Mouse (Mus musculus) left cerebral cortex, adult 9 months (tissue): ENCODE results near the gene Pcdh15.

Experiments
- DNase-seq, 2 experiments: peaks; one replicate each; pipeline ENCODE4 v3.0.0; 2022; ENCODE audit warnings: low spot score in 2 of 2

Gene Pcdh15

DNA sequence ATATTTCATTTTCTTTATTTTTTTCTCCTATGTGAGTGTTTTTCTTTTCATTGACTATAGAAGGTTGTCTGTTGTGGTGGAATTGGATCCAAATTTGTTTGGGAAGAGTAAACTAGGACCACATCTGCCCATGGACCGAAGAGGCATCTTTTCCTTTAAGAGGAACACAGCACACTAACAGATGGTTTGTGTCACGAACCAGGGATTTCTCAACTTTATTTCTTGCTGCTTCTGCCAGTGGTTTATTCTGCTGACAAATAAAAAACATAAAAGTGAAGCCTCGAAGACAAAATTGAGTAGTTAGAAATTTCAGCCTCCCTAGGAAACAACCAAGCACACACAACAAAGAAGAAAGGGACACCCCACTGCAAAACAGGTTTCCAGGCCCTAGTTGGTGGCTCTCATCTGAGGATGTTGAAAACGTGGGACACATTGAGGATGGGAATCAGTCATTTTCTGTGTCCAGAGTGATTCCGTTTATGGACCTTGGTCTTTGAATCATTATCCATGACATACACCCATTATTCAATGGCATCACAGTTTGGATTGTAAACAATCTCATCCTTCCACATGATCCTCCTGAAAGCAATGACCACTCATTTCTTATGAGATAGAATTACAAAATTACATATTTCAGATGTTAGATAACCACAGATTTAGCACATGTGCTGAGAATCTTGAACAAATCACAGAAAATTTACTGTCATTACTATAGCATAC, 1206.5 kb downstream of the Pcdh15 start:
- DNase-seq: no peak

DNA sequence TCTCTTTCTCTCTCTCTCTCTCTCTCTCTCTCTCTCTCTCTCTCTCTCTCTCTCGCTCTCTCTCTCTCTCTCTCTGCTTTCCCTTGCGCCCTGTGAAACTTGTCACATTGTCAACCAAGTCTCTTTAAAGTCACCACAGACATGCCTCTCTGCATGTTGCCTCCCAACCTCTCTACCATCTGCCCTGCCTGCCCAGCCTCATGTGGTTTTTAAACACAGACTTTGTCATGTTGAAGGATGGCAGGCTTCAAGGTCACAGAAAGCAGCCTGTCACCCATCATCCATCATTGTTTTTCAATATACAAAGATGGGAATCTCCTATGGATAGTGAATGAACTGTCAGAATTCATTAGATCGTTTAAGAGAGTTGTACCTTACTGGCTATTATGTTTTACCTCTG, 1207.9 kb downstream of the Pcdh15 start:
- DNase-seq: no peak

DNA sequence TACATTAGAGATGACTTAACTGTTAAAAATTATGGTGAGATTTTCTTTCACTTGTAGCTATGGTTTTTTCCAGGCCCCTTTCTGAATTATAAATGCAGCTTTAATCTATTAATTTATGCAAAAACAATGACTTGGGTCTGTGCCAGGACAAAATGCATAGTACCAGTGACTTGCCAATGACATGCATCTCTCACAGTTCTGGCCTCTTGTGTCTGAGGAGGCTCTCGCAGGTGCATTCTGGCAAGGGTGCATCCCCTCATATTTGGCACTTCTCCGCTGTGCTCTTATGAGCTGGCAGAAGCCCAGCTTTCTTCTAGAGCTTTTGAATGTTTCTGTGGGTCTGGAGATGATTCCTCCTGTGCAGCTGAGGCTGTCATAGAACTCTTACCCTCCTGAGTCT, 1216.9 kb downstream of the Pcdh15 start:
- no peak for DNase-seq

DNA sequence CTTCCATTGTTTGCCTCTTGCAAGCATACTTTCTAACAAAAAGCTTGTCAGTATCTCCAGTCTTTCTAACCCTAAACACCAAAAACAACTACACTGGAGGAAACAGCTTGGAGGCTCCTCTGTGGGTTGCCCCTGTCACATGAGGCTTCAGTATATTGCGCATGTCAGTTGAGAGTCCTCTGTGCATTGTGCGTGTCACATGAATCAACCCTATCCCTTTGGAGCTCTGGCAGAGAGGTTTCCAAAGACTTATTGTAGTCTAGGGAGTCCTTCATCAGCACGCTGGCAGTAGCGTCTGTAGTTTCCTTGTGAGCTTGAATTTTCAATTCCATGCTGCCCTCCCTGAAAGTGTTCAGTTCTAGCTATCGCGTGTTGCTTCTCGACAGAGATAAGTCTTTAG, 1236.3 kb downstream of the Pcdh15 start:
- DNase-seq: no peak

DNA sequence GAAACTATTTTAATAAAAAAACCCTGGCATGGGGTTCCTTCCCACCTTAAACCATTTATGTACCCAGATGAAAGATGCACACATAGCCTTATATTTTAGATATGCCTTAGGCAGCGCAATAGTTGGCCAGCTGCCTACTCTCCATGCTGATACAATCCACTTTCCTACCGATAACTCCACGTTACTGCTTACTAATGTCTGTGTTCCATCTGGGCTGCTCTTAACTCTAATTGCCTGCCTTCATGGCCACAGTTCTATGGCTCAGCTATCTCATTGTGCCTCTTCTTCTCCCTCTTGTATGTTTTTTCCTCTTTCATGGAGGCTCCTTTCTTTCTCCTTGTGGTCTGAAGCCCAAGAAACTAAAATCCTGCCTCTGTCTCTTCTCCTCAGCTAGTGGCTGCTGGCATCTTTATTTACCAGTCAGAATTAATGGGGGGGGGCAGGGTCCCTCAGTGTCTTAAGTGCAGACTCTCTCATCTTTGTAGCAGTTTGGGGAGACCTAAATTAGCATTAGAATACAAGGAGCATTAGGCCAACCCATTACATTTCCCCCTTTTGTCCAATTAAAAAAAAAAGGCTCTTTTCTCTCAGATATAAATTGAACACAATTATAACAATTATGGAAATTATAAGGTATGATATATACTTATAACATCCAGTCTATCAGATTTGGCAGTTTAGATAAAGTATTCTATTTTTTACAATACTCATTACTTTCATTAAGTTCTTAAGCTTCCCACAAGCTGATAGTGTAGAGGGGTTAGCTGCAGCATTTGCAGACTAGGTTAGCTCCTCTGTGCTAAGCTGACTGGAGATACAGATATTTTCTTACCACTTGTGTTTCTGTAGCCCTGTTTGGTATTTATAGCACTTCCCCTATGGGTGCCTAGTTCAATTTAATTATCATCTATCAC, 1240.4 kb downstream of the Pcdh15 start:
- no peak for DNase-seq

DNA sequence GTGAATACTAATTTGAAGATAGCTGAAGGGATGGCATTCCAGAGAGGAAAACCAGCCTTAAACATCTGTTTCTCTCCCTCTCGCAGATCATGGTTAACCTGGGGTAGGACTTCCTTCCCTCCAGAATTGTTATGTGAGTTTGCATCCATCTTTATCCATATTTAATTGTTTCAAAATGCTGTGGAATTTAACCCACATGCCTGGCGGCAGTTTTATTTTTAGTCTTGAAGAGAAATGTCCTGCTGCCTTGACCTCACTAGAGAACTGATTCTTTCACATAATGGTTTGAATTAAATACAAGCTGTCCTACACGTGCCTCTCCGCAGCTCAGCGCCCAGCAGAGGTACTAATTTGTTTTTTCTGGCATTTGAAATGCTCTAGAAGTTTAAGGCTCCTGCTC, 1260.4 kb downstream of the Pcdh15 start:
- DNase-seq: no peak

DNA sequence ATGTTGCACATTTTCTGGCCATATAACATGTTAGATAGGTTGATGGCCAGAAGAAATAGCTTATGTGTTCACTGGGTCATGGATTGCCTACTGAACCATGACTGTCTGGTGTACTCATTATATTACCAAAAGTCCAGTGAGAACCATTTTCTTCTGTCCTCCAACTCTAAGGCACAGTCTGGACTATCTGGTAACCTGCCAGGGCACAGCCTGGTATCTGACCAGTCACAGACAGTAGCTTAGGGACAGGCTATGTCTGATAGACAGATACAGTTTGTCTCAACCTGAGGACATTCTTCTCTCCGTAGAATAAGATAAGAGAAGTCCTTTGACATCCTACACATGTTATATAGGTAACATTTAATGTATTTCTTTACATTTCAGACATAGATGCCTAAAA, 1279.6 kb downstream of the Pcdh15 start:
- no peak for DNase-seq

DNA sequence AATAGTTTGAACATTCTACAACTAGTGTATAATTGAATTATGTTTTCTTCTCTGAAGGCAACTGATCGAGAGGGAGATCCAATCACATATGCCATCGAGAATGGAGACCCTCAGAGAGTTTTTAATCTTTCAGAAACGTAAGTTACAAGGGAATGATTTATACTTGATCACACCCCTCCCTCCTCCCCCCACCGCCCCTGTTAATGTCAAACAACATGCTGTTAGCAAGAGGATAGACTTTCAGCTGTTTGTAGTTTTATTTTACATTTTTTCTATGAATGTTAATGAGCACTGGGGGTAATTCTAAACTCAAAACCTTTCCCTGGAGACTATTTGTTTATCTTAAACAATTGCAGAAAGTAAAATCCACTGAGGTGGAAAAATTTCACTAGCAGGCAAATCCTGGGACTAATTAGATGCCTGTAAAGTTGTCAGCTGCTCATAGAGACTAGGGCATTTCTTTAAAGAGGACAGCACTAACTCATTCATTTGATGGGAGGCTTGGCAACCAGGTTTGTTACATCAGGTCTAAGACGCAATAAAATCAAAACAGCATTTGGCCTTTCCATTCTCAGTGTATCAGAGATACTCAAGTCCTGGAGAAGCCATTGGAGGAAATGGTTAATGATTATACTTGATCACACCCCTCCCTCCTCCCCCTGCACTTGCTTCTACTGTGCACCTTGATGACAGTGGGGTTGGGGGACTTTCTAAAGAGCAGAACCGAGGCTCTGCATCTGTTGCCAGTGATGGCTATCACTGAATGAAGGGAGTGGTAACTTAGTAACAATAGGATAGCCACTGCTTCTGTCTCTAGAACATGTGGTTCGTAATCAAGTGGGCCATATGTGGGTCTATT, 1280.4 kb downstream of the Pcdh15 start:
- no peak for DNase-seq

DNA sequence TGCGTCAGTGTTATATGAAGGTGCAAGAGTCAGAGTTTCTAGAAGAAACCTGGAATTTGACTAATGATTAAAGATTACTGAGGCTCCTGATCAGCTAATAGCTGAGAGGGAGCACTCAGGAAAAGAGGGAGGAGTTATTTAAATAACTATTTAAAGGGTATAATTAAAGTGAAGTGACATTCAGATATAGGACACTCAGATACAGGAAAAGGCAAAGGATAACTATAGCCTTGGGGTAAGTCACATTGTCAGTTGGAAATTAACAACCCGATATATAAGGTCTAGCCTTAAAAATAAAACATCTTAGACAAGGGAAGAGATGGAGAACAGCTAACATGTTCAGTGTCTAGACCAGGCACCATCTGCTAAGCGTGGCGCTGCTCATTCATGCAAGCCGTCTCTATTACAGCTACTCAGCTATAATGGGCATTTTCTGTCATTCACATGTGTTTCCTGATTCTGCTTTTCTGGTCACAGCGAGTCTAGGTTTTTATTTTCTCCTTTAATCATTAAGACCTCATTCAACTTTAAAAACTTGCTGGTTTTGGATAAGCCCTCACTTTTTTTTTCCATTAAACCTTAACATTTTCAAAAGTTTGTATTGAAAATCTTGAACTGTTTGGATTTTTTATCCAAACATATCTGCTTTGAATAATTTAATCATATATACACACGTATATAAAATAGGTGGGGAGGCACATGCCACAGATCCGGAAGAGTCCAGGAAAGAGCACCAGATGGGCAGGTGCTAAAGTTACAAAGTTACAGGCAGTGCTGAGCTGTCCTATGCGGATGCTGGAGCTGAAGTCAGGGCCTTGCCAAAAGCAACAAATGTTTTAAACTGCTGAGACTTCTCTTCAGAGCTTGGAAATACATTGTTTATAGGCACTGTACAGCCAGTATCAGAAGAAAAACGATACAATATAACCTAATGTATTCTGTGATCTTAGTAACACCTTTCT, 1288.7 kb downstream of the Pcdh15 start:
- DNase-seq: no peak

DNA sequence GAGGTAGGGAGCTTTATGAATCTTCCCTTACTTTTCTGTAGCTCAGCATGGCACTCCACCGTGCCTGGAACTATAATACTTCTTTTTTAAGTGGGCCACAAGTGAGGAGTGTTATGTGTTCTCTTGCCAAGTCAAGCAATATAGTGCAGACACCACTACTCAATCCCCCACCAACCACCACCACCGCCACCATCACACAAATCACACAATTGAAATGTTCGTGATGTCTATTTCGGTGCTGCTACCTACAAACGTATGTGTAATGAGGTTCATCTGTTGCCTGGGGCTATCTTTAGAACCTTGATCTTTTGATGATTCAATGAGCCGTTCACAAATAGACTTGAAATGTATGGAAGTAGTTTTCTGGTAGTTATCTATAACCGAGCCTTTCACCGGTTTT, 1304.0 kb downstream of the Pcdh15 start:
- DNase-seq: peak; percentile 42 to 66

DNA sequence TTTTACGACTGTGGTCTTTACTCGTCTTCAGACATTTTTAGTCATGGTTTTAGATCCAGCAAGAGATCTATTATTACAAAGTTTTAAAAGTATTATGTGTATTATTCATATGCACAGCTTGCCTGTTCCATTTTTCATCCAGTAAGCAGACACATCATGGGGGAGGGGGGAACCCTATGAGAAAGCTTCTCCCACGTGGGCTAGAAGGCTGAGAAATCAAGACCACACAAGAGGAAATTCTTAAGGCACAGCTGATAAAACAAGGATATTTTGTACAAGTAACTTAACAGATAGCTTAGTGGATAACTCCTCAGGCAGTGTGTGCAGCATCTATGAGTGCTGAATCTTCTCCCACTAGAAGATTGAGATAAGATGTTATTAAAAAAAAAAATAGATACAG, 1314.9 kb downstream of the Pcdh15 start:
- no peak for DNase-seq

DNA sequence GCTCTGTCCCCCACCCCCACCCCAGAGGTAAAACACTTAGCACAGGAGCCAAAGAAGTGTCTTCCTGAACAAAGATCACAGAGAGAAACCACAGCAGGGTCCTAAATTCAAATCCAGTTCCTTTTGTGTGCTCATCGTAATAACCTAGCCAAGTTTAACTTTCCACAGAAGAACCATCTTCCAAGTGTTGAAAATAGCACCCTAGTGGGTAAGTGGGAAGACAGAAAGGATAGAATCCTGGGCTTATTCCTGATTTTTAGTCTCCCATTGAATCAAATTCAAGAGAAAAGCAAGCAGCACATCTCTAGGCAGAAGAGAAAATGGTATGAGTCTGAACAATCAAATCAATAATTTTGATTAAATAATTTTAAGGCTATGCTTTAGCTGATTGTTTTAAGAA, 1315.8 kb downstream of the Pcdh15 start:
- no peak for DNase-seq

DNA sequence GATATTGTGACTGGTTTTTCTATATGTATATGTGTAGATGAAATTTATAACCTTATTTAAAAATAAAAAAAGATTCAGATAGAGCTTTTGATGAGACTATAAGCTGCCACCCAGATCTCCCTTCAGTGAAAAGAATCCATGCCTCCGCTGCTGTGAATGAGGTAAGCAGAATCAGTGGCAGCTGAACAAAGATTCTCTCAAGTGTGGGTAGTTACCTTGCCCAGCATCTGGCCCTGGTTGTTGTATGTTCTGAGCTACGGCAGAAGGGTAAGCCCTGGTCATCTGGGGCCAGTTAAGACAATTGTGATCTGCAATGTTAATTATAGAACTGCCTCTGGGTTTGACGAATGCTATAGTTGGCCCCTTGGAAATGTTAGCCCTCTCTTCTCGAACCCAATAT, 1316.2 kb downstream of the Pcdh15 start:
- no peak for DNase-seq

DNA sequence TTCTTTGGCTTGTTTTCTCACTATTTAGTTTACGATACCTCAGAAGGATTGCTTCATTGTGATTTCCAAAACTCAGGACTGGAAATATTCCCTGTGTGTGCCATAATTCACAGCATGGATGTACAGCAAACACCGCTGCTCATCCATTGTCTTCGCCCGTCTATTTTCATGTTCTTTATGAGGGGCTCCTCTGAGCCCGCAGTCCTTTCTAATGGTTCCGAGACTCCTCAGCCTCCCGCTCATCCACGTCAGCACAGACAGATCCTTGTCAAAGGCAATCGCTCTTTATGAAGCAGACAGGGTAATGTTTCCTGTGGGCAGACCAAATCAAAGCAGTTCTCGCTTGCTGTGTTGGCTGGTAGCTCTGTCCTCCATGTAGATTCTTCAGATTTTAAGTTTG, 1316.8 kb downstream of the Pcdh15 start:
- DNase-seq: no peak

DNA sequence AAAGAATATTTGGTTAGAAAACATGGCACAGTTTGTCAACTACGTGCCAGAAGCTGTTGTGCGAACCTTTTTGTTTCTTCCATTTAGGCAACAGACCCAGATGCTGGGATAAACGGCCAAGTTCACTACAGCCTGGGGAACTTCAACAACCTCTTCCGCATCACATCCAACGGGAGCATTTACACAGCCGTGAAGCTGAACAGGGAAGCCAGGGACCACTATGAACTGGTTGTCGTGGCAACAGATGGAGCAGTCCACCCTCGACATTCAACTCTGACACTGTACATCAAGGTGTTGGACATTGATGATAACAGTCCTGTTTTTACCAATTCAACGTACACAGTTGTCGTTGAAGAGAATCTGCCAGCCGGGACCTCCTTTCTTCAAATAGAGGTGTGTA, 1350.9 kb downstream of the Pcdh15 start:
- DNase-seq: no peak

DNA sequence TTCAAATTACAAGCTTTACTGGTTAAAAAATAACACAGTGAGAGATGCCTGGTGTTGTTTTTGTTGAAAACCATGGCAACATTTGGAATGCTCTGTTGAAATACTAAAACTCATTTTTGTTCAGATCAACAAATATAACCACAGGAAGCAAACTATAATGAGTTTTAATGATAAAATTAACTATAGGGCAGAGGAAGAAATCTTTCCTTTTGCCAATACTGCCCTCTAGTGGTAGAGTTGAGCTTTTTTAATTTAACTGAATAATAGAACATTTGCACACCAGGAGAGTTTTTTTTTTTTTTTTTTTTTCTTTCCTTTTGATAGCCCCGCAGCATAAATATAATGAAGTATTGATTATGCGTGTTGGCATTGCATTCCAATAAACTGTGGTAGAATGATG, 1364.8 kb downstream of the Pcdh15 start:
- no peak for DNase-seq

DNA sequence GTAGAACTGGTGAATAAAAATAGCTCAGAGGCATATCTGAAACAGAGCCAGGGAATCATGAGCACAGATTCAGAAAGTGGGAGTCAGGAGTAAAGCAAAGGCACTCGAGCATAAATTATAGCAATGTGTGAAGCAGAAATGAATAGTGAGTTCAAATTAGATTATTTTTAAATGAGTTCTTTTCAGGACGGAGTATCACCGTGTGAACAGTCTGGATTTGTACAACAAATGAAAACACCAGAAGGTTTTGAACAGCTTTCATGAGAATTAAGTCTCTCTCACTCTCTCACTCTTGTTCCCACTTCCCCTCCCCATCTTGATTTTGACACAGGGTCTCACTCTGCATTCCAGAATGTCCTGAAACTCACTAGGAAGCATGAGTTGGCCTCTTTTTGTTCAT, 1381.6 kb downstream of the Pcdh15 start:
- DNase-seq: no peak

DNA sequence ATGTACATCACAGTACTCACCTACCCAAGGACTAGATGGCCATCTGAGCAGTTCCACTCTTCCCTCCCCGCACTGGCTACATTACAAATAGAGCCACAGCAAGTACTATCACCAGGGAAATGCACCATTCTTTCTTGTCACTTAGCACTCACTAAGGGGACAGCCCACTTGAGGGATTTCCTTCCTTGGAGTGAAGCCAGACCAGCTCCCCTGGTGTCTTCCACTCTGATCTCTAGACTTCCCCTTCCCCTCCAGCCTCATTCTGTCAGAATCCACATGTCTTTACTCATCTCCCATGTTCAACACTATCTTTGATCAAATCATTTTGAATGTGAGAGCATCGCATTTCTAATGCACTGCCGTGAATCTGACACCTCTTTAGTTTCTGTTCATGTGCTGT, 1413.2 kb downstream of the Pcdh15 start:
- DNase-seq: no peak

DNA sequence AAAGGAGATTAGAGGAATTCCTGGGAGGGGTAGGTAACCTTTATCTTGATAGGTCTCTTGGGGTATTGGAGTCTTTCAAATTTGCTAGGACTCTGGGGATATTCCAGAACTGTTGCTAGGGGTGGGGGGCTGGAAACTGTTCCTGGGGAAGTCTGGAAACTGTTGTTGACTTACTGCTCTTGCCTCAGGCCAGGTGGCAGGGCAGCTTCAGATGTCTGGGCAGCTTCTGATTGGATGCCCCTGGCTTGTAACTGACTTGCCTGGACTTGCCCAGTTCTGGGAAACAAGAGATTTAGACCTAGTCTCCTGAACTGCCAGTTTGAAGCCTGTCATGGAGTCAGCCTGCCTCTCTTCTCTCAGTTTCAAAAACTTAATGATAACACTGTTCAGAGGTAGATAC, 1414.6 kb downstream of the Pcdh15 start:
- DNase-seq: no peak

DNA sequence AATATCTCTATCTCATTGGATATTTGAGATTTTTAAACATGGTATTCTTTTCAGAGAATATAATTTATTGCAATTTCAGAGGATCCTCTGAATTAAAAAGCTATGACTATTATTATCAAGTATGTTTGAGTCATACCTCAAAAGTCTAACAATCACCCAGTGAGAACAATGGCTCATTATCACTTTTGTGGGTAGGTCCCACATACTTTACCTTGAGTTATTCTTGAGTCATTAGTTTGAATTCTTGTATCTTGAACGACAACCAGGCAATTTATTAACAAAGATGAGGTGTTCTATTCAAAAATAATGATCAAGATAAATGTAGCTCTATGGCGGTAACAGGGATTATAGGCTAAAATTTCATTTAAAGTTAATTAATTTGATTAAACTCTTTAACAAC, 1439.2 kb downstream of the Pcdh15 start:
- no peak for DNase-seq

DNA sequence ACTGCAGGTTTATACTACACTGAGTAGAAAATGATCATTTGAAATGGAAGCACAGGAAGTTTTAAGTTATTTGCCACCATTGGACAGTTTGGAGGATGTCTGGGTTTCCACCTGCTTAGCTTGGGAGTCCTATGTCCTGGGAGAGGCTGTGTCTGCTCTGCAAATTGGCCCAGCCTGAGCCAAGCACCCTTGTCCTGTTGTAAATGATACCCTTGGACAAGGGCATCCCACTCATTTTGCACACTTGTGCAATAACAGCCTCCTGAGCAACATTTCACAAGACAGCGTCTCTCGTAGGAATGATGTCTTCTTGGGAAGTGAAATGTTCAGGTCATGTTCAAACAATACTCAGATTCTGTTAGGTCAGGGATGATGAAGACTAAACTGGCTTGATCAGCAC, 1456.2 kb downstream of the Pcdh15 start:
- DNase-seq: no peak
